Mouse (Mus musculus) MEL (cell line): Measurements from ENCODE around the gene Atp8b3. TPM values are rescaled to one million over a fixed set of nuclear protein-coding genes. Genes with fewer than 3 reads are reported as not detected.
A peak's percentile ranks its signal among the peaks of the same experiment; 100 is the strongest.

Source experiments
- DNase-seq: peaks from one replicate; pipeline ENCODE4 v3.0.0; 2011; ENCODE audit warnings: low read depth, low spot score
- H3K27ac ChIP-seq: 2 replicates; pipeline ENCODE4 v1.5.1; 2012; ENCODE audit warnings: low read depth, mild to moderate bottlenecking, control low read depth, low read length, moderate library complexity; ENCODE audit not compliant: control insufficient read depth
- H3K27me3 ChIP-seq, 2 experiments: fragments of 150-350 bp in 1 of 2; sonication (generic) in 1 of 2; 2 replicates each; pipeline ENCODE4 v1.6.1; 2012; ENCODE audit warnings: low read length in 2 of 2, mild to moderate bottlenecking in 2 of 2, improper control_type of control experiment in 1 of 2, moderate library complexity in 1 of 2; ENCODE audit not compliant: insufficient read depth in 2 of 2, control insufficient read depth in 1 of 2
- H3K36me3 ChIP-seq, 2 experiments: 2 replicates each; pipeline ENCODE4 v1.6.1; 2012 to 2014; ENCODE audit warnings: low read length in 2 of 2, improper control_type of control experiment in 1 of 2, inconsistent platforms in 1 of 2, mild to moderate bottlenecking in 1 of 2; ENCODE audit not compliant: insufficient read depth in 2 of 2, control insufficient read depth in 1 of 2
- H3K4me1 ChIP-seq, 2 experiments: fragments of 150-350 bp in 1 of 2; sonication (generic) in 1 of 2; 2 replicates each; pipeline ENCODE4 v1.6.1; 2012; ENCODE audit warnings: low read length in 2 of 2, improper control_type of control experiment in 1 of 2, mild to moderate bottlenecking in 1 of 2; ENCODE audit not compliant: insufficient read depth in 2 of 2, control insufficient read depth in 1 of 2
- H3K4me3 ChIP-seq, 2 experiments: fragments of 150-350 bp in 1 of 2; sonication (generic) in 1 of 2; 2 replicates each; pipeline ENCODE4 v1.5.1; 2012; ENCODE audit warnings: low read depth in 2 of 2, low read length in 2 of 2, mild to moderate bottlenecking in 2 of 2, moderate library complexity in 2 of 2, control low read depth in 1 of 2, improper control_type of control experiment in 1 of 2; ENCODE audit not compliant: control insufficient read depth in 1 of 2, insufficient read depth in 1 of 2
- H3K79me2 ChIP-seq: 2 replicates; pipeline ENCODE4 v1.6.1; 2012; ENCODE audit warnings: mild to moderate bottlenecking, low read length, moderate library complexity; ENCODE audit not compliant: control insufficient read depth, poor library complexity, insufficient read depth
- H3K9ac ChIP-seq: 2 replicates; pipeline ENCODE4 v1.6.1; 2012; ENCODE audit warnings: low read depth, mild to moderate bottlenecking, control low read depth, low read length, moderate library complexity; ENCODE audit not compliant: control insufficient read depth, poor library complexity, severe bottlenecking
- H3K9me3 ChIP-seq: fragments of 150-350 bp; sonication (generic); replicated peaks from 2 replicates; pipeline ENCODE4 v1.6.1; 2012; ENCODE audit warnings: mild to moderate bottlenecking, low read length, improper control_type of control experiment, moderate library complexity; ENCODE audit not compliant: insufficient read depth
- BHLHE40 ChIP-seq: IDR thresholded peaks from 2 replicates; pipeline ENCODE4 v1.6.1; 2012; ENCODE audit warnings: low read depth, mild to moderate bottlenecking, inconsistent platforms, low read length, improper control_type of control experiment, borderline replicate concordance
- CHD2 ChIP-seq: IDR thresholded peaks from 2 replicates; pipeline ENCODE4 v1.6.1; 2011; ENCODE audit warnings: low read length, improper control_type of control experiment
- ELF1 ChIP-seq: IDR thresholded peaks from 2 replicates; pipeline ENCODE4 v1.6.1; 2014; ENCODE audit warnings: low read depth, mild to moderate bottlenecking, inconsistent platforms, low read length, improper control_type of control experiment, moderate library complexity
- EP300 ChIP-seq, 2 experiments: IDR thresholded peaks; 2 replicates each; pipeline ENCODE4 v1.6.1; 2011; ENCODE audit warnings: improper control_type of control experiment in 2 of 2, low read length in 2 of 2, low read depth in 1 of 2, mild to moderate bottlenecking in 1 of 2
- ETS1 ChIP-seq: IDR thresholded peaks from 2 replicates; pipeline ENCODE4 v1.6.1; 2012; ENCODE audit warnings: low read depth, mild to moderate bottlenecking, inconsistent platforms, low read length, improper control_type of control experiment, moderate library complexity
- HCFC1 ChIP-seq: IDR thresholded peaks from 2 replicates; pipeline ENCODE4 v1.6.1; 2012; ENCODE audit warnings: low read depth, mild to moderate bottlenecking, inconsistent platforms, low read length, improper control_type of control experiment, moderate library complexity
- MAX ChIP-seq: IDR thresholded peaks from 2 replicates; pipeline ENCODE4 v1.6.1; 2011; ENCODE audit warnings: low read length, improper control_type of control experiment
- MAZ ChIP-seq: IDR thresholded peaks from 2 replicates; pipeline ENCODE4 v1.6.1; 2012; ENCODE audit warnings: low read depth, mild to moderate bottlenecking, inconsistent platforms, low read length, improper control_type of control experiment
- MXI1 ChIP-seq: IDR thresholded peaks from 2 replicates; pipeline ENCODE4 v1.6.1; 2011; ENCODE audit warnings: mild to moderate bottlenecking, low read depth, low read length, improper control_type of control experiment
- POLR2A ChIP-seq, 2 experiments: IDR thresholded peaks; 2 replicates each; pipeline ENCODE4 v1.6.1; 2011 to 2012; ENCODE audit warnings: low read length in 2 of 2, mild to moderate bottlenecking in 2 of 2, control low read depth in 1 of 2, improper control_type of control experiment in 1 of 2, low read depth in 1 of 2, moderate library complexity in 1 of 2; ENCODE audit not compliant: control insufficient read depth in 1 of 2, insufficient read depth in 1 of 2, poor library complexity in 1 of 2
- RCOR1 ChIP-seq: IDR thresholded peaks from 2 replicates; pipeline ENCODE4 v1.6.1; 2012; ENCODE audit warnings: low read depth, mild to moderate bottlenecking, inconsistent platforms, low read length, improper control_type of control experiment
- SIN3A ChIP-seq: IDR thresholded peaks from 2 replicates; pipeline ENCODE4 v1.6.1; 2012; ENCODE audit warnings: low read length, improper control_type of control experiment, inconsistent platforms
- TBP ChIP-seq: IDR thresholded peaks from 2 replicates; pipeline ENCODE4 v1.8.0; 2011; ENCODE audit warnings: low read depth, low read length, improper control_type of control experiment
- polyA plus RNA-seq, 2 experiments: library from polyadenylated mRNA; stranded (reverse) in 1 of 2; unstranded in 1 of 2; fragments of >175 nt in 1 of 2; fragments of >200 nt in 1 of 2; gene quantifications; 2 replicates each; pipeline versions ENCODE4 v1.2.1 to v1.2.4; 2012; ENCODE audit warnings: low replicate concordance in 2 of 2, low read depth in 1 of 2; ENCODE audit not compliant: insufficient read length in 2 of 2, insufficient read depth in 1 of 2, missing spikeins in 1 of 2
- total RNA-seq: library from RNA; depleted of rRNA; stranded (reverse); fragments of 300-350 nt; gene quantifications from 2 replicates; pipeline ENCODE4 v1.2.3, GENCODE M21; 2012

The Atp8b3 gene
- total and polyA plus RNA-seq, 3 experiments, result 0.13 TPM; not detected in 2

DNA sequence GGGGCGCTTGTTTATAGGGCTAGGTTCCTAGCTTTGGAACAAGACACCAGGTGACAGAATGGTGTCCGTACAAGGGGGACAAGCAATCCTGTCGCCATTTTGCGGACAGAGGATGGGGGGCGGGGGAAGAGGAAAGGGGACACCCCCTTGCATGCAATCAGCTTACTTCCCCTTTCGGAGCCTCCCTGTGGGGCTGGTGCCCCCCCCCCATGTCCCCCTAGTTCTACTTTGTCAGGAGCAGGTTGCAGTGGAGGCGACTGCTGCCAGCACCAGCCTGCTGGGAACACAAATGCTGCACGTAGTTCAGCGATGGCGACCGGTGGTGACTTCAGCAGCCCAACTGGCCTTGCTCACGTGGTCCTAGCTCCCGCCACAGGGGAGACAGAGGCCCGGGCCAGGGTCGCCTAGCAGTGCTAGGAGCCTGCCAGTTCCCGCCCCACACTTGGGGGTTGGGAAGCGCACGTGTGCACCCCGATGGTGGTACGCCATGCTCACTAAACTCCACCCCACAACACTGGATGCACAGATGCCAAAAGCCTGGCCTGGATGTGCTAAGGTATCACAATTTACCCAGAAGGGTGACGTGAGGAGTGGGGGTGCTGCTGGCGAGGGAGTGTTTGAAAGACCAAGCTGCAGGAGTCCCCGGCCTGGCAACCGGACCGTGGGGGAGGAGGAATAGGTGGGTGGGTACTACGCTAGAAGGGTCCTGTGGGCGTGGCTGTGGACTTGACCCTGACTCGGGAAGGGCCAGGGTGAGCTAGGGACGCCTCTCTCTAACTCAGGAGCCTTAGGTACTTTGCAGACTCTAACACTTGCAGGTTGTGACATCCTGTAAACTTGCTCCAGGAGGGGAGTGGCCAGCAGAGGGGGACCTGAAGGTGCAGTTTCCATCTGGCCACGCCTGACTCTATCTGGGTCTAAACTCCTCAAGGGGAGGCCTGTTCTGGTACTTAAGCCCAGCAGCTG, 32.2 kb upstream of the Atp8b3 start:
- Histone ChIP-seq H3K79me2 (peaks cover 73% of the 10 kb centered on the region), H3K4me3 (peak overlapping the region; percentile 13 to 30), H3K4me1 (peaks cover 12 to 59% of the 10 kb centered on the region in 2 experiments; a peak in 3 of 4 replicates), H3K27ac (peak overlapping the region; percentile 68), H3K9ac (peak overlapping the region; percentile 49), H3K27me3 (no peaks in the 10 kb centered on the region), H3K9me3 (no peaks in the 10 kb centered on the region), H3K36me3 (peaks cover 0 to 41% of the 10 kb centered on the region in 2 experiments; a peak in 2 of 4 replicates)
- TF ChIP-seq TBP, result no peak
- TF ChIP-seq MXI1, result peak; percentile 37
- TF ChIP-seq ELF1, result no peak
- TF ChIP-seq CHD2, result no peak
- 0 out of 2 replicates have a peak, but pooled peaks have one; percentile 30 for TF ChIP-seq HCFC1
- peak; percentile 58 for TF ChIP-seq MAX
- TF ChIP-seq POLR2A (IDR thresholded peaks at IDR 0.05; ENCODE audit: control insufficient read depth in 1 of 2, insufficient read depth in 1 of 2, low read depth in 1 of 2, low read length in 2 of 2, poor library complexity in 1 of 2), result 0 out of 4 replicates have a peak, but pooled peaks of 1 of the 2 experiments have one; percentile 23
- peak; percentile 7; the same call in 1 of the 2 replicates for TF ChIP-seq ETS1
- peak; percentile 40 for TF ChIP-seq SIN3A
- peak; percentile 37; the same call in 1 of the 2 replicates for TF ChIP-seq BHLHE40
- peak in 1 of 2 experiments; percentile 40; a peak in 1 of 4 replicates for TF ChIP-seq EP300 (IDR thresholded peaks at IDR 0.05; ENCODE audit: low read depth in 1 of 2, low read length in 2 of 2)
- peak; percentile 62 for DNase-seq

GRCm38 (mm10) chr10:80570419-80570818, 31.5 kb upstream of the Atp8b3 start:
- no peaks in the 10 kb centered on the region for H3K27me3 ChIP-seq
- peaks cover 12 to 55% of the 10 kb centered on the region in 2 experiments; a peak in 3 of 4 replicates for H3K4me1 ChIP-seq
- peak; percentile 40 for DNase-seq
- H3K4me3 ChIP-seq, result peak overlapping the region; percentile 38 to 44
- peak overlapping the region; percentile 49 for H3K9ac ChIP-seq
- peaks cover 66% of the 10 kb centered on the region for H3K79me2 ChIP-seq
- H3K36me3 ChIP-seq, result peaks cover 0 to 37% of the 10 kb centered on the region in 2 experiments; a peak in 2 of 4 replicates
- no peaks in the 10 kb centered on the region for H3K9me3 ChIP-seq
- TF ChIP-seq RCOR1, result no peak
- 0 out of 2 replicates have a peak, but pooled peaks have one; percentile 18 for TF ChIP-seq MAZ
- peak overlapping the region; percentile 68 for H3K27ac ChIP-seq
